Mouse (Mus musculus): ENCODE results near the gene Coro6.

The Coro6 gene

DNA sequence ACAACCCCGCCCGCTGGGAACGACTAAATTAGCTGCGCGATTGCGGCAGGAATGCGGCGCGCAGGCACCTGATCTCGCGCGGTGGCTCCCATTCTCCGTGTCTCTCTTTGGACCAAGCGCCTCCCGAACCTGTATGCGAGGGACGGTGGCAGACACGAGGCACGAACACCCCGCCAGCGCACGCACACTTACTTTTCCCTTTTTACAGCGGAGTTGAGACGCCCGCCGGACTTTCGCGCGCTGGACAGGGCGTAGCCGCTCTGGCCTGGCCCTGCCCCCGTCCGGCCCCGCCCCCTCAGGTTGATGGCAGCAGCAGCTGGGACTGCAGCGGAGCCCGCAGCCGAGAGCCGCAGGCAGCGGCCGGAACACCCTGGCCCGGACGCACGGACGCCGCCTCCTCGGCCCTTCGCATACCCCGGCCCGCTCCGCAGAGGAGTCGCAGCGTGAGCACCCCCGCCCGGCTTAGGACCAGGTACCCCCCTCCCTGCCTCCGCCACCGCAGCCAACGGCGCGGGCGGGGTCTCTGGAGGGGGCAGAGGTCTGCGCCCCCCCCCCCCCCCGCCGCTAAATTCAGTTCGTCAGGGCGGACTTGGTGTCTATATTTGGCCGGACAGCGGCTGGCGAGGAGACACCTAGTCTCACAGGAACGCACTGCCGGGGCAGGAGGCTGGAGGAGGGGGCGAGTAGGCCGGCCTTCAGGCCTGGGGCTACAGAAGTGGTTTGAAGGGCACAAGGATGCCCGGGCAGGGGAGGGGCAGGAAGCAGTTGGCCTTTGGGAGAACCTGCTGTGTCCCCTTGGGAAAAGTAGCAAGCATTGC is at the start of gene Coro6:
Gene Coro6, plus strand, starts transcription at position 129 of the 818 bp plus-strand sequence.
- no peak for DNase-seq (ENCODE audit: low spot score)

DNA sequence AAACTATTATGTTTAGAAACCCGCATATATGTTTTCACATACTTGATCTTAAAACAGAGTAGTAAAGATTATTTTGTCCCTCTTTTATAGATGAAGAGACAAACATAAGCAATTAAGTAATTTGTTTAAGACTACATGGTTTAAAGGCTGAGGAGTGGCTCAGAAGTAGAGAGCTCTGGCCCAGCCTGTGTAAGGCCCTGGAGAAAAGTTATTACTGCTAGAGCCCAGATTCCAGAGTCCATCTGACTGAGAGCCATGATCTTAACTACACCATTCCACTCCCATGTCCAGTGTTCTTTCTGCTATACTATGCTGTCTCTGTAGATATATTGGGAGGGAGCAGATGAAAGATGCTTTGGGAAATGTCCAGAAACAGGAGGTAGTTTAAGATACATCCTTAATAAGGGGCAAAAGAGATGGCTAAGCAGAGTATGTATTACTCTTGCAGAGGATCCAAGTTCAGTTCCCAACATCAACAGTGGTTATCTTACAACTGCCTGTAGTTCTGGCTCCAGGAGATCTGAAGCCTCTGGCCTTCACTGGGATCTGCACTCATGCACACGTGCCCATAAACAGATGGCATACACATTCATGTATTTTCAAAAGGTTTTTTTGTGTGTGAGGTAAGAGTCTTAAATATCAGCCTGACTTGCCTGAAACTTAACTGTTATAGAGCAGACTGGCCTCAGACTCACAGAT is 47.9 kb upstream of the Coro6 start:
- DNase-seq (ENCODE audit: low spot score) = no peak

DNA sequence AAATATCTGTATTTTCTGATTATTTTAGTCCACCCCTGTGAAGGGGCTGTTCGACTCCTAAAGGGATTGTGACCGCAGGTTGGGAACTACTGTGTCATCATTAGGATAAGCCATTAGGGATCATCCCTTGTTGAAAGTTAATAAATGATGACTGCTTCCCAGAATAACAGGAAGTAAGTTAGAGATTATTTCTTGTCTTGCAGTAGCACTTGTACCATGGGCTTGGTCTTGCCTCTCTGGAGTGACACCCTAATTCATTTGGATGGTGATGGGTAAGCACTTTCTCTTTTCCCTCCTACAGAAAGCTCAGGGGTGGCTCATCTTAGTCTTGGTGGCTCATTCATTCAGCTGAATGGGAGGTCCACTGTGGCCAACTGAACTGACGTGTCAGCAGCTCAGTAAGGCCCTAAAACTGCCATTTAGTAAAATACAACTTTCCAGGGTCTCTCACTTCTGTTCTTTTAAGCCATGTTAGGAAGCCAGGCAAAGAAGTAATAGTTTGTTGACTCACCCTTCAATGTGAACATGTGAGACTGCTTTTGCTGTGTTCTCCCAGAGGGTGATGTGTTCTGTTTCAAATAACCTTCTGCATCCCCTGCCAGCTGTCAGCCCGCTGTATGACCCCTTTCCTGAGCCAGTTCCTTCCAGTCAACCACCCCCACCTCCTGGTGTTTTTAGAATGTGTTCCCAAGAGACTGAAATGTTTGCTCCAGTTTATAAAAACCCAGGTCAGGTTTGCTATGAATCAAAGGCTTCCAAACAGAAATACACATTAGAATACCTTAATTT is 45.8 kb upstream of the Coro6 start:
- DNase-seq (ENCODE audit: low spot score) = no peak

DNA sequence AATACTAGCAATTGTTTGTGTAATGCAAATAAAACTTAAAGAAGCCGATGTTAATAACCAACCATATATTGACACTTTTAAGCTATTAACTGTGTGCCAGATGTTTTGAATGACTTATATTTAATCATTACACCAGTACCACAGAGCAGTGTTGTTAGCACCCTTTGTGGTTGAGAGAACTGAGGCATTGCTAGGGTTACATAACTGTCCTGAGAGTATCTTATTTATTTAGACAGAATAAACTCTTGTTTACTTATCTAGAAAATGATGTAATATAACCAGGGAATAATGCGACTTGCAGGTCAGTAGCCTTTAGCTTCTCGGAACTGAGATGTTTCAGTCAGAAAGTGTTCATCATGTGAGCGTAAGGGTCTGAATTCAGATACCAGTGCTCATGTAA is 44.2 kb upstream of the Coro6 start:
- no peak for DNase-seq (ENCODE audit: low spot score)

DNA sequence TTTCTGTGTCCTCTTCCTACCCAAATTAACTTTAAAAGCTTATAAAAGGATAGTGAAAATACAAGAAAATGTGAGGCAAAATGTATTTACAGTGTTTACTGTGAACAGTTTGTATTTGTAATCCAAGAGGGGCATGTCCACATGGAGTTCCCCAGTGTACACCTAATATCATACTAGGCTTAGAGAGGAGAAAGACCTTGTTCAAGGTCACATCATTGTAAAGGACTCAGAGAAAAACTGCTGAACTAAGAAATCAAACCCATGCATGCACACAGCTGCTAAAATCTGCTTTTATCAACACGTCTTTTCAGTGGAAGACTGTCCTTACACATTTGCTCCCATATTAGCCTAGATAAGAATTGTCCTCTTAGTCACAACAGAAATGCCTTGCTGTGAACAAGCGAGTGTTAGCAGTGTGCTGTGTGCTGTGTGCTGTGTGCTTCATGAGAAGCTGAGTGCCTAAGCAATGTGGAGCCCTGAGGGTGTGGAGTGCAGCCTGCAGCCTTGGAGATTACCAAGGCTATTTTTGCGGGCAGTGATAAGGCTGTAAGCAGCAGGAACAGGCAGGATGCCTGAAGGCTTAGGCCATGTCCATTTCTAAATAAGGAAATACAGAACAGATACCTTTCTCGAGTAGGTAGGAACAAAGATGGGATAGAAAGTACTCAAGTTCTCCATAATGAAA is 38.9 kb upstream of the Coro6 start:
- DNase-seq (ENCODE audit: low spot score) = no peak

DNA sequence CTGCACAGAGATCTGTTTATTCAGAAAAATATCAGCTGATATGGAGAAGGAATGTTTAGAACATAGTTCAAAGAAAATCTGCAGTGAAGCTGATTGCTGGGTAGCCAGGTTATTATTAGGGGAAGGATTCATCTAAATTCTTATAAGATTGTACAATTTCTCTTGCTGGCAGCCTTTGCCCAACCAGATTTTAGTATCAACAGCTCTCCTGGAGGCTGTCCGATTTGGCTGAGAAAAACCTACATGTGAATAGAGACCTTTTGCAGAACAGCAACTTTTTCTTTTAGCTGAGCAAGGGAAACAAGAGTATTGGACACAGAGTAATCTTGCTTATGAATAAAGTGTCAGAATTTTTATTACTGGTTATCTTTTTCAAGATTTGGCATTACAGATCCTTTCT is 33.8 kb upstream of the Coro6 start:
- no peak for DNase-seq (ENCODE audit: low spot score)

DNA sequence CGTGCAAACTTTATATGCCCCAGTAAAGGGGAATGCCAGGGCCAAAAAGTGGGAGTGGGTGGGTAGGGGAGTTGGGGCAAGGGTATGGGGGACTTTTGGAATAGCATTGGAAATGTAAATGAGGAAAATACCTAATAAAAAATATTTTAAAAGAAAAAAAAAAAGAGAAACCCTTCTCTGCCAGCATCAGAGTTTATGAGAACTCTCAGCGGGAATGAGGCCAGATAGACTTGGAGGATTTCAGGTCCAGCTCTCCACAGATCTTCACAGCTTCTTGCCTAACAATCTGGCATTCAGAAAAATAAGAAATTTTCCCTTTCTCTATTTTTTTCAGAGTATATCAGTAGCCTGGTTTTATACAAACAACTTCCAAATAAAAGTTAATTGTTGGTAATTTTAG is 25.2 kb upstream of the Coro6 start:
- DNase-seq (ENCODE audit: low spot score) = no peak

DNA sequence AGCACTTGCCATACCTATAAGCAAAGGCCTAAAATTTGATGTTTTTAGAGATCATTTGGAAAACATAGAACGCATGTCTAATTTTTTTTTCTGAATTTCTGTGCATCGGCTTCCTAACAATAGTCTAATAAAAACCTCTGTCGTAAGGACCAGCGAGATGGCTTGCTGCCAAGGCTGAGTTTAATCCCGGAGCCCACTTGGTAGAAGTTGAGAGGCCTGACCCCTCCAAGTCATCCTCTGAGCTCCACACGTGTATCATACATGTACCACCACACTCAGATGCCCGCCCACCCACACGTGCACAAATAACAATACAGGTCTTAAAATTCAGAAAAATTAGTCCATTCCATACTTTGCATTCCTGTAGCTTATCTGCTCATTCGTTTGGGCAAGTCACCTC is 22.1 kb upstream of the Coro6 start:
- no peak for DNase-seq (ENCODE audit: low spot score)

DNA sequence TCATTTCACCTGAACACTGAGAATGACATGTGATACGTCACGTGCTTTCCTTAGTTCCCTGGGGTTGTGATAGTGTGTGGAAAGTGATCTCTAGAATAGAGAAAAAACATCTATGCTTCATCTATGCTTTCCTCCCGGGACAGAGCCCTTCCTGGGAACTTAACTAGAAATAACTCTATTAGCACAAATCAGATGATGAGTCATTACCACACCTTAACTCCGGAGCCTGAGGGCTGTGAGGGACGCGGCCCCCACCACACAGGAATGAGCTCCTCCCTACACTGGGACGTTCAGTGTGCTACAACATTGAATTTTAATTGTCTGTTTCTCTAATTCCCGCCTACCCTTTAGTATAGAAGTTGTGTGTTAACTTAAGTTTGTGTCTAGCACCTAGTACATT is 21.2 kb upstream of the Coro6 start:
- no peak for DNase-seq (ENCODE audit: low spot score)

DNA sequence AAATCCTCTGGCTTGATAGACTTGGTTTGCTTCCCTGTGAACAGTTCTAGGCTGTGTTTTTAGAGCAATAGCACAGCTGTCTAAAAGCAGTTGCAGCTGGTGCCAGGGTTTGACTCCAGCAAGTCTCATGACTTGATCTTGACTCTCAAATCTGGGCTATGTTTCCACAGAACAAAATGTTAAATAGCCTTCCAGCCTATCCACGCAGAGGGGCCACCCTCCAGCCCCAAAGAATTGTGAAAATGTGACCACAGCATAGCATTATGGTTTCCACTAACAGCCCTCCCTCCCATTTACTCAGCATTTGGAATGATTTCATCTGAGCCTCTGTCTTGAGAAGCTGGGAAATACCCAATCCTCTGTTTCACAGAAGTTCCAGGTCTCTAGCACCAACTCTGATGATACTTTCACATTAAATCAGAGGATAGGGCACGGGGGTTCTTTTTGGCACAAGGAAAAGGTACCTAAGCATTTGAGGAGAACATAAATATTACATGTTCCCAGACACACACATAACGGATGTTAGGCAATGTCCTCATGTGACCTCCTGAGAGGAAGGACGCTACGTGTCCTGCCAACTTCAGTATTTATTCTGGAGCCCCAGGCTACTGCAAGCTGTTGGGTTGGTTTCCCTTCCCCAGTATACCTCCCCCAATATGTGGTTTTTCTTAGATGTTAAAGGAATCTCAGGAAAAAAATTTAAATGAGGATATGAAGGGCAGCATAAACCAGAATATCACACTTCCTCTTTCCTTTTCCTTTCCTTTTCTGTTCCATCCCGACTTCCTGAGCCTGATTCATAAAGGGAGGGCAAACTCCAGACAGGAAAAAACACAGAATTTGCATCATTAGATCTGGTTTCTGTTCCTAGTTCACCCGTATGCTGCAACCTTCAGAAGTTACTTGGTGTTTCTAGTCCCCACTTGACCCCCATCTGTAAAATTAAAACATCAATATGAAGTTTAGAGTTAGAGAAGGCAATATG is 19.7 kb upstream of the Coro6 start:
- DNase-seq (ENCODE audit: low spot score) = no peak

DNA sequence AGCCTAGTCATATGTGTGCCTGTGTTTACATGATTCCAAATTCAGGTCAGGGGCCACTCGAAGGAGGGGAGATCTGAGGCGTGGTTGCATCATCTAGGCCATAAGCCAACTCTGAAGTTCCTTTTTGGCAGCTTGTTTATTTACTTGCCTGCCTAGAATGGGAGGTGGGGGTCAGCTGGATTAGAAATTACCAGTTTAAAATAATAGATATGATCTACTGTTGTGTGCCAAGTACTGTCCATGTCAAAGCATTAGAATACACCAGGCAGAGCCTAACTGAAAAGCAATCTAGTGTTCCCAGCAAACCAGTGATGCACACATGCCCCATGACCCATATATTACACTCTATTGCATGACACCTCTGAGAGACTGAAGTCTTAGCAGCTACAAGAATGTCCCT is 17.3 kb upstream of the Coro6 start:
- no peak for DNase-seq (ENCODE audit: low spot score)

DNA sequence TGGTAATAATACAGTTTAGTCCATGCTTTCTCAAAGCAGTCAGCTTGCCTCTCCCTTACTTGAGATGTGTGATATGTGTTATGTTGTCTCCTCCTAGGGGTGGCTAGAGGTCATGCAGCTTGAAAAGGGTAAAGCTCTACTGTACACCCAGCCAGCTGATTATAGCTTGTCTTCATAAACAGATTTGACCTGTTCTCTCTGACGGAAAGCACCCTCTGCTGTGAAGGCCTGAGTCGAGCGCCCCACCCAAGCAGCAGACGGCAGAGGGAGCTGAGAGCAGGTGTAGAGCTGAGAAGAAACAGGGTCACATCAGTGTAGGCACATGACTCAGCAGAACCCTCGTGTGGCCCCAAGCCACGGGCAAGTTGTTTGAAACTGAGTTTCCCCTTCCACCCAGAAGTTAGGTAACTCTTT is 15.6 kb upstream of the Coro6 start:
- no peak for DNase-seq (ENCODE audit: low spot score)

DNA sequence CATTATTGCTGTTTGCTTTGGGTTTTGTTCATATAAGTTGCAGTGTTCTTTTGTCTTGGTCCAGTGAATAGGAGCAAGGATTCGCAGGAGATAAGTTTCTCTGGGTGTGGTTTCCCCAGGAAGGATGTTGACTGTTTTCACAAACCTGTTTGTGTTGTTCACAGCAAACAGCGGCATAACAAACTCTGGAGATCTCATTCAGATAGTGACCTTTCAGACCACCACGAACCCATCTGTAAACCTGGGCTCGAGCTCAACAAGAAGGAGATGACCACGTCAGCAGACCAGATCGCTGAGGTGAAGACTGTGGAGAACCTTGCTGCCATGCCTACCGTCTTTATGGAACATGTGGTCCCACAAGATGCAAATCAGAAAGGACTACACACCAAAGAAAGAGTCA is 13.0 kb upstream of the Coro6 start:
- no peak for DNase-seq (ENCODE audit: low spot score)

DNA sequence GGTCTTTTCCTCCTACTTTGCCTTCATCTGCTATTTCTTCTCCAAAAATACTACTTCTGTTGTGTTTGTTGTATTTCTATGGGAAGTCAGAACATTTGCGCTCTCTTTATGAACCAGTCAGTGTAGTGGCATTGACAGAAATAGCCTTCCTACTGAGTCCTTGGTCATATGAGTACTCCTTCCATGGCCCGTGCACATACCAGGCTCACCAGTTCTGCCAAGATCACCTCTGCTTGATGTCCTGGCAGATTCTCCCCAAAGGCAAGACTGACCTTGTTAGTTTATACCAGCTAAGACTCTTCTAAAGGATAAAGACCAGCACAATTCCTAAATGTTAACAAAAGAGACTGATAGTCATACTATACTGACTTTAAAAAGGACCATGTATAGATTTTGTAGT is 10.5 kb upstream of the Coro6 start:
- no peak for DNase-seq (ENCODE audit: low spot score)

DNA sequence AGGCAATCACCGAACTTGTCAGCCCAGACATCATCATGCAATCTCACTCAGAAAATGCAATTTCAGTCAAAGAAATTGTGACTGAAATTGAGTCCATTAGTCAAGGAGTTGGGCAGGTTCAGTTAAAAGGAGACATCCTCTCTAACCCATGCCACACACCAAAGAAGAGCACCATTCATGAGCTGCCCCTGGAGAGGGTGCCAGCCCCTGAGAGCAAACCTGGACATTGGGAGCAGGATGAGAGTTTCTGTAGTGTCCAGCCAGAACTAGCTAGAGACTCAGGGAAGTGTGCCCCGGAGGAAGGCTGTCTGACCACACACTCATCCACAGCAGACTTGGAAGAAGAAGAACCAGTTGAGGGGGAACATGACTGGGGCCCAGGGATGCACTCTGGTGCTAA is 8.8 kb upstream of the Coro6 start:
- no peak for DNase-seq (ENCODE audit: low spot score)

DNA sequence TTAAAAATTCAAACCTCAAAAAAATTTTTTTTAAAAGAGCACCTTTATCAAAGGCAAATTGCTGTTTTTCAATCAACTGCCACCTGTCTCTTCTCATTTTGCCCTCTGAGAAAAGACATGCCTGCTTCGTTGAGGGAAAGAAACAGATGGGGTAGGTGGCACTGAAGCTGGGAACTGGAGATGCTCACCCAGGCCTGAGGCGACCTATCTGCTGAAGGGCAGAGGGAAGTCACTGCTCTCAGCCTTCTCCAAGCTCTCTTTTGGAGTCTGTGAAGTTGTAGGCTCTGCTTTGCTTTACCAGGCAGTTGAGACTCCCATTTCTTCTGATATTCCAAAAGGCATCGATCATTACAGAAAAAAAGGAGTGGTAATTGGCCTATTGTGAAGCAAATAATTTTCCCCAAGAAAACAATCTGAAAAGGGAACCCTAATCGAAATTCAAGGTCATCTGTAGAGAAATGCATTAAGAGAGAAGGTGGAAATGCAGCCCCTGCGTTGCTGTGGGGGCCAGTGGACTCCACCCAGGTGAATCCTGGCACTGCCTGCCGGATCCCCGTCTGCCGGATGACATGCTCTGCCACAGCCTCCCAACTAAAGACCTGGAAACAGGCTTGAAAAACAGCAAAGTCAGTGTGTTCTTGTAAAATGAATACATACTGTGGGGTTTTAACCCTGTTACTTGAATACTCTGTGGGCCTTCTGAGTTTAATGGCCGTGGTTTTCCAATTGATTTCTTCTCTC is 6.3 kb upstream of the Coro6 start:
- DNase-seq (ENCODE audit: low spot score) = no peak

DNA sequence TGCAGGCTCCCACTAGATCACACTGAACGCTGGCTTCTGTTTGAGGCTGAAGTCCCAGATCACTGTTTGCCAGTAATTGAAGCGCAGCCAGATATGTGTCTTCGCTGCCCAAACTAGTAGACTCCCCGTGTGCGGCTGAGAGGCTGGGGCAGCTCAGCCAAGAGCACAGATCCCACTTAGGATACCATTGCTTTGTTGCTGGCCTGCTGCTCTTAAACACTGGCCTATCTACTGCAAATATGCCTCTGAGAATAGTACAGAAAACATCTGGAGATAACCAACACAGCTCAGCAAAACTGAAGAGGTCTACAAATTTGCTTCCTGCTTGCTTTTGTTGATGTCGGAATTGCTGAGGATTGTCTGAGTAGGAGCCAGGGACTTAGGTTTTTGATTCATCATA is 5.3 kb upstream of the Coro6 start:
- no peak for DNase-seq (ENCODE audit: low spot score)

DNA sequence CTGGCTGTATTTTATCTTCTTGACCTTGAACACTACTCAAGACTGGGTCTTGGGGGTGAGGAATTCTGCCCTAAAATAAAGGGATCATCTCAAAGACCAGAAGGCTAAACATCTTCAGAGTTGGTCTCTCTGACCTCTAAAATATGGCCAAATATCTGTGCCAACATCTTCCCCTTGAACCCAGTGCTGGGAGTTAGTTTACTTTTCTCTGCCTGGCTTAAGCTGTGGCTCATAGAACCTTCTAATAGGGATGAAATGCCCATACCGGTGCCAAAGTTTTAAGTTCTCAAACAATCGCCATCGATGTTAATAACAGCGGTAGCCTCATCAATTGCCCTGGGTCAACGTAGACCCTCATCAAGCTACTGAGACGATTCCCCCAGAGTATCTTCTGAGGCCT is 355 bp upstream of the Coro6 start:
- no peak for DNase-seq (ENCODE audit: low spot score)

DNA sequence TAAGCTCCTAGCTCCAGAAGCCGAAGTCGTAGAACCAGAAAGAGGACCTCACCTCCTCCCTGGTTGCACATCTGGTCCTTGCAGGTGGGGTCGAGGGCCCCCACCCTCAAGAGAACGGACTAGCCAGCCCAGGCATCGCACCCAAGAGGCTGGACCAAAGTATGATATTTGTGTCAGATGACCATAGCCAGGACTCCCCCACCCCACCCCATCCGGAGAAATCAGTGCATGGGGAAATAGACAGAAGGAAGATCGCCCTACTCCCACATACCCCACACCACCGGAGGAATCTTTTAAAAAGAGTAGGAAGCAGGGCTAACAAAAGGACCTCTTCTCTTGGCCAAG is 862 bp downstream of the Coro6 start:
- no peak for DNase-seq (ENCODE audit: low spot score)

DNA sequence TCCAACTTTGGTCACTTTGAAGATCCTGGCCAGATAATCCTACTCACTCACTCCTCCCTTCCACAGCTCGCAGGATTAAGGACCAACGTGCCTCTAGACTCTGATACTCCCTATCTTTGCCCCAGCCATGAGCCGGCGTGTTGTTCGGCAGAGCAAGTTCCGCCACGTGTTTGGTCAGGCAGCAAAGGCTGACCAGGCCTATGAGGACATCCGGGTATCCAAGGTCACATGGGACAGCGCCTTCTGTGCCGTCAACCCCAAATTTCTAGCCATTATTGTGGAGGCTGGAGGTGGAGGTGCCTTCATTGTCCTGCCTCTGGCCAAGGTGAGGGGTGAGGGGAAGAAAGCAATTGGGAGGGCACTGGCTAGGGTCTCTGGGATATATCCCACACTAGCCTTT is 1.6 kb downstream of the Coro6 start:
- DNase-seq (ENCODE audit: low spot score) = no peak

DNA sequence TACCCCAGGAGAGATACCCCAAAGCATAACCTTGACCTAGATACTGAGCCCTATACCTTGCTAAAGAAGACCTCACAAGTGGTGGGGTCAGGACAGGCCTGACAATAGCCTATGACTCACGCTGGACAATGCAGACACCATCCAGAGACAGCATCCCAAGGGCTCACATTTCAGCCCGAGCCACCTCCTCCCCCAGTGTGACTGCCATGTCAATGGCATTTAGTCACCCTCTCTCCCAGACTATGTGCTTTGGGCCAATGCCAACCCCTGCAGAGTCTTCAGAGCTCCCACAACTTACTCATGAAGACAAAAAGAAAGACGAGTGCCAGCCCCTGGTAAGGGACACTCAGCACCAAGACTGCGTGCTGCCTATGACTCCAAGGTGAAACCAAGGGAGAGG is 2.5 kb downstream of the Coro6 start:
- no peak for DNase-seq (ENCODE audit: low spot score)

All from ovary, postnatal 10 days (tissue).